Mouse (Mus musculus) spleen, embryonic (tissue): ENCODE measurements at regions not wholly inside any gene's neighbourhood (a gene's known extent, or its start where the extent isn't known, plus 50 kb on each side); places are given as distances from the start of the nearest gene placed in this dataset.

Experiments
- CTCF ChIA-PET: fragments of 350-600 bp; sonication (Branson Sonifier 250); formaldehyde crosslinking; loops from one replicate; lab custom pipeline; 2022; lab: Charles Lee

GRCm38 (mm10) chr8:127977746-127978145 lies 380.7 kb upstream of the Nrp1 start:
- CTCF ChIA-PET, result no interaction called here

GRCm38 (mm10) chr8:127979180-127980030 lies 379.0 kb upstream of the Nrp1 start:
- CTCF ChIA-PET, result interaction anchor here (0.6 to 0.8 kb wide), 2 partner anchors 20 to 139 kb away, joined by 3 to 16 read pairs; no protein-coding TSS in a partner anchor

GRCm38 (mm10) chr8:127982165-127982564 lies 376.2 kb upstream of the Nrp1 start:
- CTCF ChIA-PET, result no interaction called here

- CTCF ChIA-PET, result no interaction called here
These were observed 372.8 kb upstream of the Nrp1 start for GRCm38 (mm10) chr8:127985616-127986015.

- CTCF ChIA-PET, result no interaction called here
These were observed 369.5 kb upstream of the Nrp1 start for GRCm38 (mm10) chr8:127988887-127989286.

- CTCF ChIA-PET, result no interaction called here
These were observed 363.5 kb upstream of the Nrp1 start for GRCm38 (mm10) chr8:127994898-127995297.

- CTCF ChIA-PET, result no interaction called here
These were observed 362.9 kb upstream of the Nrp1 start for GRCm38 (mm10) chr8:127995490-127995889.

- CTCF ChIA-PET, result no interaction called here
These were observed 356.0 kb upstream of the Nrp1 start for GRCm38 (mm10) chr8:128002386-128002785.

- CTCF ChIA-PET, result no interaction called here
These were observed 355.6 kb upstream of the Nrp1 start for GRCm38 (mm10) chr8:128002806-128003205.

- CTCF ChIA-PET, result no interaction called here
These were observed 355.0 kb upstream of the Nrp1 start for GRCm38 (mm10) chr8:128003385-128003784.

- CTCF ChIA-PET, result no interaction called here
These were observed 354.5 kb upstream of the Nrp1 start for GRCm38 (mm10) chr8:128003881-128004286.

GRCm38 (mm10) chr8:128009393-128010010 lies 348.9 kb upstream of the Nrp1 start:
- CTCF ChIA-PET, result no interaction called here

GRCm38 (mm10) chr8:128017171-128017570 lies 341.2 kb upstream of the Nrp1 start:
- CTCF ChIA-PET, result no interaction called here

GRCm38 (mm10) chr8:128023661-128024060 lies 334.7 kb upstream of the Nrp1 start:
- CTCF ChIA-PET, result no interaction called here

GRCm38 (mm10) chr8:128024774-128025222 lies 333.6 kb upstream of the Nrp1 start:
- CTCF ChIA-PET, result interaction anchor here (0.6 kb wide), 1 partner anchor 262 kb away, joined by 3 read pairs; no protein-coding TSS in a partner anchor

- CTCF ChIA-PET, result no interaction called here
These were observed 333.1 kb upstream of the Nrp1 start for GRCm38 (mm10) chr8:128025251-128025856.

- CTCF ChIA-PET, result no interaction called here
These were observed 331.4 kb upstream of the Nrp1 start for GRCm38 (mm10) chr8:128026981-128027380.

- CTCF ChIA-PET, result no interaction called here
These were observed 327.8 kb upstream of the Nrp1 start for GRCm38 (mm10) chr8:128030335-128031280.

- CTCF ChIA-PET, result no interaction called here
These were observed 324.3 kb upstream of the Nrp1 start for GRCm38 (mm10) chr8:128034127-128034526.

GRCm38 (mm10) chr8:128035672-128036071 lies 322.7 kb upstream of the Nrp1 start:
- CTCF ChIA-PET, result no interaction called here

- CTCF ChIA-PET, result no interaction called here
These were observed 318.9 kb upstream of the Nrp1 start for GRCm38 (mm10) chr8:128039341-128040064.
